10 mouse cellular contexts compared by ENCODE assay signal in the genomic region with DNA sequence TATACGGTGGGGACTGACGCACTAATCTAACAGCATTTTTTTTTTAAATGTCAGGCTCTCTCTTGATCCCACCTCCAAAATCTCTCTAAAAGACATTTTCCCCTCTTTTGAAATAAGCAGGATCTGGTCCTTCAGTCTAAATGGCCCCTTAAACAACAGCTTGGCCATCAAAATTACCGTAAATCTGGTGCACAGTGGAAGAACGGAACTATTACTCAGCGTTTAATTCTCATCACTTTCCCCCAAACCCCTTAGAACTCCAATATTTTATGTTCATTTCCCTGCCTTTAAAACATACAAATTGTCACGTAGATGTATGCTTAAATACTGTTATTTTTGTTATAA. TPM values are rescaled to one million over a fixed set of nuclear protein-coding genes. Genes with fewer than 3 reads are reported as not detected.
DNase-seq lines count a peak whose midpoint lies in the region; ATAC-seq and TF ChIP-seq lines count a peak whose summit lies in the region.
"Had no signal": no experiment of that assay in that cellular context is flagged by ENCODE, and none has a peak within 500 bp of the region (broad histone marks: within the 10 kb centered on the region; RNA-seq: fewer than 3 reads in every experiment).

No protein-coding gene starts in this region.

- H3K27ac ChIP-seq in heart, postnatal 0 days (ENCODE audit: low read depth): peak overlapping the region; percentile 34; the same call in 1 of the 2 replicates
- peak overlapping the region; percentile 28 for H3K27ac ChIP-seq in bone marrow macrophage, adult 2 months (ENCODE audit: insufficient read depth, low read depth, low read length)
- H3K27ac ChIP-seq in hindbrain, embryonic 11.5 days (ENCODE audit: low read depth, low read length): no peak overlapping the region
- no peak overlapping the region for H3K27ac ChIP-seq in midbrain, embryonic 11.5 days (ENCODE audit: low read depth, low read length)

- no peak for TF ChIP-seq CTCF in heart, postnatal 0 days (IDR thresholded peaks at IDR 0.05; ENCODE audit: low read depth)
- TF ChIP-seq CTCF in bone marrow macrophage, adult 2 months (IDR thresholded peaks at IDR 0.05; ENCODE audit: low read depth, low read length): no peak

- H3K4me2 ChIP-seq in heart, postnatal 0 days (ENCODE audit: low read depth, low read length): peak overlapping the region; percentile 64
- H3K4me2 ChIP-seq in hindbrain, embryonic 11.5 days (replicated peaks; ENCODE audit: low read depth, low read length): peak overlapping the region; percentile 31
- peak overlapping the region; percentile 45 for H3K4me2 ChIP-seq in midbrain, embryonic 11.5 days

- no peak for DNase-seq in heart, postnatal 0 days (ENCODE audit: low spot score)
- no peak for DNase-seq in heart, postnatal 10 days
- no peak for DNase-seq in hindbrain, embryonic 11.5 days (ENCODE audit: low spot score)
- DNase-seq in midbrain, embryonic 11.5 days (ENCODE audit: low spot score, missing footprints): no peak
- no peak for DNase-seq in adrenal gland, adult 2 months
- DNase-seq in right cerebral cortex, adult 2 months (ENCODE audit: low spot score in 2 of 2): no peak
- no peak for DNase-seq in left cerebral cortex, adult 8-10 months (ENCODE audit: low spot score in 2 of 2)

- H3K4me1 ChIP-seq in heart, postnatal 0 days (ENCODE audit: control insufficient read depth, insufficient read depth): no peaks in the 10 kb centered on the region
- H3K4me1 ChIP-seq in bone marrow macrophage, adult 2 months (ENCODE audit: control insufficient read depth, insufficient read depth, low read length): no peaks in the 10 kb centered on the region
- no peaks in the 10 kb centered on the region for H3K4me1 ChIP-seq in hindbrain, embryonic 11.5 days (replicated peaks; ENCODE audit: control insufficient read depth, insufficient read depth, low read length)
- peaks cover 3% of the 10 kb centered on the region; the same call in 1 of the 2 replicates for H3K4me1 ChIP-seq in midbrain, embryonic 11.5 days (ENCODE audit: control insufficient read depth, insufficient read depth, low read length)

- H3K9me3 ChIP-seq in heart, postnatal 0 days (replicated peaks; ENCODE audit: control insufficient read depth, low read length): no peaks in the 10 kb centered on the region
- H3K9me3 ChIP-seq in hindbrain, embryonic 11.5 days (ENCODE audit: control insufficient read depth, low read length): no peaks in the 10 kb centered on the region
- H3K9me3 ChIP-seq in midbrain, embryonic 11.5 days (ENCODE audit: control insufficient read depth, low read length): no peaks in the 10 kb centered on the region

- ATAC-seq in heart, postnatal 0 days (ENCODE audit: insufficient read depth, low read depth): no peak
- no peak; the same call in 1 of the 2 replicates for ATAC-seq in hindbrain, embryonic 11.5 days (ENCODE audit: low FRiP score)
- ATAC-seq in midbrain, embryonic 11.5 days (ENCODE audit: low FRiP score): peak; percentile 41

- no peak for TF ChIP-seq POLR2A in bone marrow macrophage, adult 2 months (IDR thresholded peaks at IDR 0.05; ENCODE audit: borderline replicate concordance, low read depth, low read length)

- no peaks in the 10 kb centered on the region for H3K27me3 ChIP-seq in heart, postnatal 0 days (ENCODE audit: control insufficient read depth, insufficient read depth, low read length)
- H3K27me3 ChIP-seq in hindbrain, embryonic 11.5 days (ENCODE audit: control insufficient read depth, insufficient read depth, low read length): no peaks in the 10 kb centered on the region
- peaks cover 3% of the 10 kb centered on the region; the same call in 1 of the 2 replicates for H3K27me3 ChIP-seq in midbrain, embryonic 11.5 days (ENCODE audit: control insufficient read depth, insufficient read depth, low read length)

- H3K36me3 ChIP-seq in heart, postnatal 0 days (replicated peaks; ENCODE audit: control insufficient read depth, insufficient read depth, low read length): no peaks in the 10 kb centered on the region
- H3K36me3 ChIP-seq in hindbrain, embryonic 11.5 days (ENCODE audit: control insufficient read depth, insufficient read depth, low read length): no peaks in the 10 kb centered on the region
- no peaks in the 10 kb centered on the region for H3K36me3 ChIP-seq in midbrain, embryonic 11.5 days (ENCODE audit: control insufficient read depth, insufficient read depth, low read length)

- peak overlapping the region; percentile 79 for H3K4me3 ChIP-seq in heart, postnatal 0 days (ENCODE audit: low read depth, low read length)
- H3K4me3 ChIP-seq in bone marrow macrophage, adult 2 months (ENCODE audit: insufficient read depth, low read length): peak overlapping the region; percentile 49
- H3K4me3 ChIP-seq in hindbrain, embryonic 11.5 days (ENCODE audit: low read depth, low read length): peak overlapping the region; percentile 25; the same call in 1 of the 2 replicates
- peak overlapping the region; percentile 56; the same call in 1 of the 2 replicates for H3K4me3 ChIP-seq in midbrain, embryonic 11.5 days (ENCODE audit: low read depth, low read length)

- no peak overlapping the region for H3K9ac ChIP-seq in heart, postnatal 0 days (replicated peaks; ENCODE audit: low read depth, low read length)
- no peak overlapping the region for H3K9ac ChIP-seq in hindbrain, embryonic 11.5 days (ENCODE audit: low read depth, low read length)
- H3K9ac ChIP-seq in midbrain, embryonic 11.5 days (ENCODE audit: low read length): peak overlapping the region; percentile 47; the same call in 1 of the 2 replicates

- 30% methylated on average over 6 of the region's 6 CpGs for WGBS in heart, postnatal 0 days
- 37% methylated on average over 6 of the region's 6 CpGs for WGBS in hindbrain, embryonic 11.5 days
- whole genome bisulfite sequencing in midbrain, embryonic 11.5 days: 32% methylated on average over 6 of the region's 6 CpGs

- TF ChIP-seq EP300 in heart, postnatal 0 days (IDR thresholded peaks at IDR 0.05; ENCODE audit: low read depth): no peak

- intact Hi-C loops in heart, postnatal 10 days (cut with DNase I): loop anchor here (5.0 to 10.0 kb wide), 2 partner anchors 47 to 405 kb away; a partner anchor contains a TSS

RNA-seq across cellular contexts. Expression of a gene that starts 0.4 kb away (rescaled TPM):
- 0.08 and 2.0 TPM in 2 replicates for total RNA-seq in heart, postnatal 0 days (2014; rRNA removed; ENCODE audit: low replicate concordance)
- polyA plus RNA-seq in heart, postnatal 0 days (2015; fragmentation: Nextera tagmentation; extraction: Ambion mirVana): 5.6 and 6.8 TPM in 2 replicates
- total RNA-seq in heart, postnatal 10 days (2021): 1 to 10 TPM; 3.1 to 5.4 TPM
- polyA plus RNA-seq in bone marrow macrophage, adult 2 months (2012; ENCODE audit: insufficient read depth, insufficient read length, missing spikeins): 5.6 and 6.4 TPM in 2 replicates
- polyA plus RNA-seq in hindbrain, embryonic 11.5 days (2014; fragmentation: Nextera tagmentation; extraction: Ambion mirVana): 6.7 and 7.4 TPM in 2 replicates
- polyA plus RNA-seq in midbrain, embryonic 11.5 days (2014; fragmentation: Nextera tagmentation; extraction: Ambion mirVana): 5.3 and 6.7 TPM in 2 replicates
- total RNA-seq in adrenal gland, adult 2 months (2021): 1 to 10 TPM; 7.8 to 9.8 TPM
- polyA plus RNA-seq in adrenal gland, adult 2 months (2012; rRNA removed): 0.65 and 1.1 TPM in 2 replicates
- total RNA-seq in left cerebral cortex, adult 8-10 months (2022): 10 to 100 TPM; 11.4 to 14.7 (median 13.4) TPM

RNA-seq across cellular contexts. Expression of a gene that starts 44.9 kb away (rescaled TPM):
- total RNA-seq in heart, postnatal 0 days (2014; rRNA removed; ENCODE audit: low replicate concordance): not detected in 2 replicates
- 0.10 and 0.16 TPM in 2 replicates for polyA plus RNA-seq in heart, postnatal 0 days (2015; fragmentation: Nextera tagmentation; extraction: Ambion mirVana)
- under 1 TPM in 1 of 2 experiments, not detected in 1; 0.10 TPM for total RNA-seq in heart, postnatal 10 days (2021)
- polyA plus RNA-seq in bone marrow macrophage, adult 2 months (2012; ENCODE audit: insufficient read depth, insufficient read length, missing spikeins): 0.47 and 0.73 TPM in 2 replicates
- polyA plus RNA-seq in hindbrain, embryonic 11.5 days (2014; fragmentation: Nextera tagmentation; extraction: Ambion mirVana): 0.43 and 0.74 TPM in 2 replicates
- 0.45 and 0.80 TPM in 2 replicates for polyA plus RNA-seq in midbrain, embryonic 11.5 days (2014; fragmentation: Nextera tagmentation; extraction: Ambion mirVana)
- total RNA-seq in adrenal gland, adult 2 months (2021): not detected
- not detected in 2 replicates for polyA plus RNA-seq in adrenal gland, adult 2 months (2012; rRNA removed)
- not detected for total RNA-seq in left cerebral cortex, adult 8-10 months (2022)
- total RNA-seq: gastrocnemius, adult 8-10 months had no signal
- polyA plus RNA-seq: Patski had no signal

Comparison
In these comparisons a context has a peak if more than half of its experiments do, and no peak if none do; other contexts are left out.
1. H3K27ac ChIP-seq: peak in heart, postnatal 0 days (single experiment) and bone marrow macrophage, adult 2 months (single experiment); none in hindbrain, embryonic 11.5 days (single experiment) and midbrain, embryonic 11.5 days (single experiment).
2. H3K4me3 ChIP-seq: peak in every context shown above with its lines; median percentile 79 in heart, postnatal 0 days; 56 in midbrain, embryonic 11.5 days; 49 in bone marrow macrophage, adult 2 months; 25 in hindbrain, embryonic 11.5 days.
3. Peak in every context shown above with its lines, with median percentiles within 50 percentile points of each other: H3K4me2 ChIP-seq.